Mouse (Mus musculus): ENCODE data around the gene Hbp1. TPM values are rescaled to one million over a fixed set of nuclear protein-coding genes. Genes with fewer than 3 reads are reported as not detected.
A peak's percentile ranks its signal among the peaks of the same experiment; 100 is the strongest.

Gene Hbp1
- polyA plus RNA-seq, 1 experiment, result 94.9 TPM

DNA sequence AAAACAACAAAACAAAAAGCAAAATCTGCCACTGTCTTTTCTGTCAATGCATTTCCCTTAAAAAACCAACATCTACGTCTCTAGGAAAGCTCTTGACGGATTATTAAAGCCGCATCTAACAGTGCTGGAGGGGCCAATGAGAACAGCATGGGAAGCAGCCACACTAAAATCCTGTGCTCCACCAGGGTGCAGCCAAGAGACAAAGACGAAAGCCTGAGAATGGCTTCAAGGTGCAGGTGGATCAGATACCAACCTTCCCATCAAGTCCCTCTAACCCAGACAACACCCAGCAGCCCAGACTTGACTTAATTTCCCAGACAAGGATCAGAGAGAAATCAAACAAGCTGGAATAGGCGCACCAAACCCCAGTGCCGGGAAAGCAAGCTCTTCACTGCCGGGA lies 26.2 kb upstream of the Hbp1 start:
- H3K27me3 ChIP-seq (ENCODE audit: control insufficient read depth, insufficient read depth, low read length), result no peaks in the 10 kb centered on the region
- TF ChIP-seq CTCF (IDR thresholded peaks at IDR 0.05; ENCODE audit: borderline replicate concordance, control insufficient read depth, extremely low read depth, insufficient read depth, low read length, poor library complexity), result no peak
- TF ChIP-seq POLR2A (IDR thresholded peaks at IDR 0.05; ENCODE audit: control insufficient read depth, extremely low read depth, insufficient read depth, low read length, poor library complexity), result no peak
- peak; percentile 67 for DNase-seq
- H3K4me1 ChIP-seq (replicated peaks; ENCODE audit: control insufficient read depth, insufficient read depth, low read length), result peaks cover 17% of the 10 kb centered on the region
- H3K4me3 ChIP-seq (ENCODE audit: control insufficient read depth, insufficient read depth, low read length), result no peak overlapping the region
- no peak overlapping the region for H3K27ac ChIP-seq (ENCODE audit: control insufficient read depth, insufficient read depth, low read length)
- H3K36me3 ChIP-seq (ENCODE audit: control insufficient read depth, insufficient read depth, low read length), result no peaks in the 10 kb centered on the region
- 64% methylated on average over 7 of the region's 7 CpGs for WGBS

DNA sequence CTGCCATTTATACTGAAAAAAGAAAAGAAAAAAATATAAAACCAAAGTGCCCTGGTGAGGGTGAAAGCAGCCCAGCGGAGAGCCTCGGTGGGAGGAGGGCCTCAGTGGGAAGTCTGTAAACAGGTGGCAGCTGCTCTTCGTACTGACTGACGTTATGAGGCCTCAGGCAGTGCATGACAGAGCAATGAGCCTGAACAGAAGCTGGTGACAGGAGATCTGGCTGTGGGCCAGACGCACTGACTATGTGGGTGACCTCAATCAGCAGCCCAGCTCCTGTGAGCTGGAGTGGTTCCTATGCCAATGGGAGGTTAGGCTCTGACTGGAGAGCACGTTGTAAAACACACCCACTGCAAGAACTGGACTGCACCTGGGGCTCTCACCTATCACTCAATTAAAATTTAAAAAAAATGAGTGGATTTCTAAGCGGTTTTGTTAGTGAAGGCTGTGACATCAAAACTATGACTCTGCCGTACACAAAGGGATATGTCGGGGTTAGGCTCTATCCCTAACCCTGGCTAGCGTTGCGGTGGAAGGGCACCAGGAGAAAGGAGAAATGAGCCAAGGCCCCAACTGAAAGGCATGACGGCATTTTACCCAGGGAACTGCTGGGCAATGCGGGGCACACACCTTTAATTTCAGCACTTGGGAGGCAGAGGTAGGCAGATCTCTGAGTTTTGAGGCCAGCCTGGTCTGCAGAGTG lies 23.3 kb upstream of the Hbp1 start:
- Histone ChIP-seq H3K27me3 (ENCODE audit: control insufficient read depth, insufficient read depth, low read length) (no peaks in the 10 kb centered on the region), H3K4me1 (replicated peaks; ENCODE audit: control insufficient read depth, insufficient read depth, low read length) (peaks cover 17% of the 10 kb centered on the region), H3K27ac (ENCODE audit: control insufficient read depth, insufficient read depth, low read length) (peak overlapping the region; percentile 91), H3K4me3 (ENCODE audit: control insufficient read depth, insufficient read depth, low read length) (no peak overlapping the region), H3K36me3 (ENCODE audit: control insufficient read depth, insufficient read depth, low read length) (no peaks in the 10 kb centered on the region)
- WGBS, result 28% methylated on average over 13 of the region's 13 CpGs
- TF ChIP-seq POLR2A (IDR thresholded peaks at IDR 0.05; ENCODE audit: control insufficient read depth, extremely low read depth, insufficient read depth, low read length, poor library complexity) (0 out of 2 replicates have a peak, but pooled peaks have one; percentile 16), CTCF (IDR thresholded peaks at IDR 0.05; ENCODE audit: borderline replicate concordance, control insufficient read depth, extremely low read depth, insufficient read depth, low read length, poor library complexity) (no peak)
- peak; percentile 66 for DNase-seq

DNA sequence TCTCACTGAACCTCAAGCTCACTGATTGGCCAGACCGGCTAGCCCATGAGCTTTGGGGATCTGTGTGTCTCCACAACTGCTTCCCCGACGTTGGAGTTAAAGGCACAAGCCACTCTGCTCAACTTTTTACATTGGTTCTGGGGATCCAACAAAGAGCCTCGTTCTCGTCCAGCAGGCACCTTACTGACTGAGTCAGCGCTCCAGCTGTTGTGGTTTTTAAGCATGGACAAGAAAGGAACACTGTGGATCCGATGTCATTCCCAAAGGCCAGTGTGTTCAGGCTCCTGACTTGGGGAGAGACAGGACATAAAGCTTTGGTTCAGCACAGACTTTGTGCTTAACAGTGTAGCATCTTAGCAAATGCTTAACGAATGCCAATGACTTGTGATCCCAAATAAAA lies 21.2 kb upstream of the Hbp1 start:
- DNase-seq, result no peak
- no peak for TF ChIP-seq POLR2A (IDR thresholded peaks at IDR 0.05; ENCODE audit: control insufficient read depth, extremely low read depth, insufficient read depth, low read length, poor library complexity)
- no peak for TF ChIP-seq CTCF (IDR thresholded peaks at IDR 0.05; ENCODE audit: borderline replicate concordance, control insufficient read depth, extremely low read depth, insufficient read depth, low read length, poor library complexity)
- peaks cover 12% of the 10 kb centered on the region for H3K4me1 ChIP-seq (replicated peaks; ENCODE audit: control insufficient read depth, insufficient read depth, low read length)
- H3K27me3 ChIP-seq (ENCODE audit: control insufficient read depth, insufficient read depth, low read length), result no peaks in the 10 kb centered on the region
- no peaks in the 10 kb centered on the region for H3K36me3 ChIP-seq (ENCODE audit: control insufficient read depth, insufficient read depth, low read length)
- no peak overlapping the region for H3K4me3 ChIP-seq (ENCODE audit: control insufficient read depth, insufficient read depth, low read length)
- 97% methylated on average over 8 of the region's 8 CpGs for WGBS
- H3K27ac ChIP-seq (ENCODE audit: control insufficient read depth, insufficient read depth, low read length), result no peak overlapping the region

- H3K27me3 ChIP-seq (ENCODE audit: control insufficient read depth, insufficient read depth, low read length), result no peaks in the 10 kb centered on the region
- DNase-seq, result no peak
- peaks cover 12% of the 10 kb centered on the region for H3K4me1 ChIP-seq (replicated peaks; ENCODE audit: control insufficient read depth, insufficient read depth, low read length)
- TF ChIP-seq POLR2A (IDR thresholded peaks at IDR 0.05; ENCODE audit: control insufficient read depth, extremely low read depth, insufficient read depth, low read length, poor library complexity), result no peak
- TF ChIP-seq CTCF (IDR thresholded peaks at IDR 0.05; ENCODE audit: borderline replicate concordance, control insufficient read depth, extremely low read depth, insufficient read depth, low read length, poor library complexity), result no peak
- WGBS, result 83% methylated on average over 1 of the region's 1 CpGs
- no peak overlapping the region for H3K4me3 ChIP-seq (ENCODE audit: control insufficient read depth, insufficient read depth, low read length)
- no peaks in the 10 kb centered on the region for H3K36me3 ChIP-seq (ENCODE audit: control insufficient read depth, insufficient read depth, low read length)
- no peak overlapping the region for H3K27ac ChIP-seq (ENCODE audit: control insufficient read depth, insufficient read depth, low read length)
Measured at GRCm38 (mm10) chr12:31969111-31969510, 18.8 kb upstream of the Hbp1 start.

- WGBS, result 8% methylated on average over 2 of the region's 2 CpGs
- Histone ChIP-seq H3K27me3 (ENCODE audit: control insufficient read depth, insufficient read depth, low read length) (no peaks in the 10 kb centered on the region), H3K27ac (ENCODE audit: control insufficient read depth, insufficient read depth, low read length) (no peak overlapping the region), H3K4me1 (replicated peaks; ENCODE audit: control insufficient read depth, insufficient read depth, low read length) (no peaks in the 10 kb centered on the region), H3K4me3 (ENCODE audit: control insufficient read depth, insufficient read depth, low read length) (no peak overlapping the region), H3K36me3 (ENCODE audit: control insufficient read depth, insufficient read depth, low read length) (no peaks in the 10 kb centered on the region)
- TF ChIP-seq CTCF (IDR thresholded peaks at IDR 0.05; ENCODE audit: borderline replicate concordance, control insufficient read depth, extremely low read depth, insufficient read depth, low read length, poor library complexity), result no peak
- TF ChIP-seq POLR2A (IDR thresholded peaks at IDR 0.05; ENCODE audit: control insufficient read depth, extremely low read depth, insufficient read depth, low read length, poor library complexity), result no peak
- DNase-seq, result peak; percentile 51
Measured at GRCm38 (mm10) chr12:31967536-31967935, 17.2 kb upstream of the Hbp1 start.

DNA sequence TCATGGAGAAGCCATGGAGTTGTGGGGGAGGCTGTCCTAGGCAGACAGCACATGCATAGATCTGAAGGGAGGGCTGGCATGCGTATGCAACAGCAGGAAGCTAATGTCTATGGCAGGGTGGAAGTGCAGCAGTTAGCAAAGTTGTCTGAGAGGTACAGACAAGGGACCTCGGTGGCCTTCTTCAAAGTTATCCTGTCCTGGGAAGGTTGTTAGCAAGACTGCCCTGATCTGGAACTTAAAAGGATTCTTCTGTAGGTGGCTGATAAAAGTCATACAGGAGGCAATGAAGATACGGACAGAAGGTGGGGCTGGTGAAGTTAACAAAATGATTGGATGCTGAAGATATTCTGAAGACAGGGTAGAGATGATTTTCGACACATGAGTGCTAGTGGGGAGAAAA lies 16.1 kb upstream of the Hbp1 start:
- 91% methylated on average over 4 of the region's 4 CpGs for WGBS
- Histone ChIP-seq H3K36me3 (ENCODE audit: control insufficient read depth, insufficient read depth, low read length) (no peaks in the 10 kb centered on the region), H3K27ac (ENCODE audit: control insufficient read depth, insufficient read depth, low read length) (no peak overlapping the region), H3K4me3 (ENCODE audit: control insufficient read depth, insufficient read depth, low read length) (no peak overlapping the region), H3K27me3 (ENCODE audit: control insufficient read depth, insufficient read depth, low read length) (no peaks in the 10 kb centered on the region), H3K4me1 (replicated peaks; ENCODE audit: control insufficient read depth, insufficient read depth, low read length) (no peaks in the 10 kb centered on the region)
- no peak for DNase-seq
- no peak for TF ChIP-seq POLR2A (IDR thresholded peaks at IDR 0.05; ENCODE audit: control insufficient read depth, extremely low read depth, insufficient read depth, low read length, poor library complexity)
- no peak for TF ChIP-seq CTCF (IDR thresholded peaks at IDR 0.05; ENCODE audit: borderline replicate concordance, control insufficient read depth, extremely low read depth, insufficient read depth, low read length, poor library complexity)

Measured in thymus, adult 2 months (tissue).